Mouse (Mus musculus) retina, embryonic 14.5 days (tissue): ENCODE measurements around the gene Olfr974.
"Not testable (repeated sequence)": the region's sequence is repeated elsewhere in the genome, so short reads cannot be mapped to it uniquely, and the experiment has no call there.

Experiments
- DNase-seq: peaks from one replicate; pipeline ENCODE4 v3.0.0-alpha.2; 2015; ENCODE audit warnings: low spot score

The Olfr974 gene

GRCm38 (mm10) chr9:39937201-39937600 is at the start of gene Olfr974:
Olfr974 (plus strand) TSS chr9:39937501.
- DNase-seq: no peak

- no peak for DNase-seq
These were observed 32.2 kb upstream of the Olfr974 start for GRCm38 (mm10) chr9:39905106-39905505.

- DNase-seq: no peak
These were observed 30.3 kb upstream of the Olfr974 start, which contains the start of gene Olfr229 for GRCm38 (mm10) chr9:39907036-39907435. Olfr229 (plus strand) TSS chr9:39907336.

- no peak for DNase-seq
These were observed 27.4 kb upstream of the Olfr974 start for GRCm38 (mm10) chr9:39909939-39910338.

GRCm38 (mm10) chr9:39927975-39928836 is 9.1 kb upstream of the Olfr974 start:
- DNase-seq: not testable (repeated sequence)

GRCm38 (mm10) chr9:39928837-39929236 is 8.5 kb upstream of the Olfr974 start:
- not testable (repeated sequence) for DNase-seq

- DNase-seq: no peak
These were observed 14.6 kb downstream of the Olfr974 start, which contains the start of gene Olfr975 for GRCm38 (mm10) chr9:39951946-39952345. Olfr975 (minus strand) TSS chr9:39952046.

GRCm38 (mm10) chr9:39961033-39961432 is 23.7 kb downstream of the Olfr974 start, which contains the start of gene Olfr976:
Olfr976 (minus strand) TSS chr9:39961133.
- not testable (repeated sequence) for DNase-seq

GRCm38 (mm10) chr9:39976581-39977145 is 39.4 kb downstream of the Olfr974 start:
- DNase-seq: not testable (repeated sequence)

GRCm38 (mm10) chr9:39991813-39992212 is 54.5 kb downstream of the Olfr974 start, which contains the start of gene Olfr978:
Olfr978 (plus strand) TSS chr9:39992113.
- no peak for DNase-seq
